In genomic region chr1:52748260-52748659, GRCm38 (mm10) we compare ENCODE assay signal across 8 mouse cellular contexts. TPM values are rescaled to one million over a fixed set of nuclear protein-coding genes. Genes with fewer than 3 reads are reported as not detected.
DNase-seq lines count a peak whose midpoint lies in the region; ATAC-seq and TF ChIP-seq lines count a peak whose summit lies in the region.

No protein-coding gene starts in this region.

- no peaks in the 10 kb centered on the region for H3K27me3 ChIP-seq in hindbrain, embryonic 11.5 days (ENCODE audit: control insufficient read depth, insufficient read depth, low read length)
- H3K27me3 ChIP-seq in hindbrain, embryonic 16.5 days (replicated peaks; ENCODE audit: control insufficient read depth, insufficient read depth, low read length): no peaks in the 10 kb centered on the region
- no peaks in the 10 kb centered on the region for H3K27me3 ChIP-seq in midbrain, postnatal 0 days (ENCODE audit: insufficient read depth, low read length)

- no peaks in the 10 kb centered on the region for H3K36me3 ChIP-seq in hindbrain, embryonic 11.5 days (ENCODE audit: control insufficient read depth, insufficient read depth, low read length)
- H3K36me3 ChIP-seq in hindbrain, embryonic 16.5 days (ENCODE audit: control insufficient read depth, insufficient read depth, low read length): no peaks in the 10 kb centered on the region
- no peaks in the 10 kb centered on the region for H3K36me3 ChIP-seq in midbrain, postnatal 0 days (ENCODE audit: insufficient read depth, low read length)

- no peaks in the 10 kb centered on the region for H3K4me1 ChIP-seq in hindbrain, embryonic 11.5 days (replicated peaks; ENCODE audit: control insufficient read depth, insufficient read depth, low read length)
- H3K4me1 ChIP-seq in hindbrain, embryonic 16.5 days (ENCODE audit: control insufficient read depth, insufficient read depth, low read depth, low read length): no peaks in the 10 kb centered on the region
- H3K4me1 ChIP-seq in midbrain, postnatal 0 days (ENCODE audit: insufficient read depth, low read length): no peaks in the 10 kb centered on the region

- peak; percentile 86 for TF ChIP-seq CTCF in midbrain, postnatal 0 days (IDR thresholded peaks at IDR 0.05)

- no peak overlapping the region for H3K4me3 ChIP-seq in hindbrain, embryonic 11.5 days (ENCODE audit: low read depth, low read length)
- H3K4me3 ChIP-seq in hindbrain, embryonic 16.5 days (ENCODE audit: low read length): no peak overlapping the region
- no peak overlapping the region for H3K4me3 ChIP-seq in midbrain, postnatal 0 days (ENCODE audit: low read depth, low read length)

- 27% methylated on average over 3 of the region's 3 CpGs for WGBS in hindbrain, embryonic 11.5 days
- 29% methylated on average over 3 of the region's 3 CpGs for WGBS in hindbrain, embryonic 16.5 days
- WGBS in midbrain, postnatal 0 days: 22% methylated on average over 3 of the region's 3 CpGs

- no peak overlapping the region for H3K9ac ChIP-seq in hindbrain, embryonic 11.5 days (ENCODE audit: low read depth, low read length)
- H3K9ac ChIP-seq in hindbrain, embryonic 16.5 days (ENCODE audit: low read depth, low read length): no peak overlapping the region
- no peak overlapping the region for H3K9ac ChIP-seq in midbrain, postnatal 0 days (replicated peaks; ENCODE audit: low read length, poor library complexity, severe bottlenecking)

- no peak for ATAC-seq in hindbrain, embryonic 11.5 days (ENCODE audit: low FRiP score)
- ATAC-seq in hindbrain, embryonic 16.5 days: no peak
- ATAC-seq in midbrain, postnatal 0 days (ENCODE audit: low FRiP score): no peak

- H3K4me2 ChIP-seq in hindbrain, embryonic 11.5 days (replicated peaks; ENCODE audit: low read depth, low read length): no peak overlapping the region
- no peak overlapping the region for H3K4me2 ChIP-seq in hindbrain, embryonic 16.5 days (ENCODE audit: low read length)
- H3K4me2 ChIP-seq in midbrain, postnatal 0 days (ENCODE audit: low read depth, low read length, poor library complexity, severe bottlenecking): no peak overlapping the region

- no peaks in the 10 kb centered on the region for H3K9me3 ChIP-seq in hindbrain, embryonic 11.5 days (ENCODE audit: control insufficient read depth, low read length)
- no peaks in the 10 kb centered on the region for H3K9me3 ChIP-seq in hindbrain, embryonic 16.5 days (ENCODE audit: control insufficient read depth, low read length)
- no peaks in the 10 kb centered on the region for H3K9me3 ChIP-seq in midbrain, postnatal 0 days (ENCODE audit: low read length)

- no peak overlapping the region for H3K27ac ChIP-seq in hindbrain, embryonic 11.5 days (ENCODE audit: low read depth, low read length)
- no peak overlapping the region for H3K27ac ChIP-seq in hindbrain, embryonic 16.5 days (ENCODE audit: low read depth, low read length)
- no peak overlapping the region for H3K27ac ChIP-seq in midbrain, postnatal 0 days (ENCODE audit: low read depth, low read length)

- DNase-seq in hindbrain, embryonic 11.5 days (ENCODE audit: low spot score): peak; percentile 81
- peak; percentile 63 for DNase-seq in ES-CJ7 (ENCODE audit: low read depth, low spot score)
- DNase-seq in c-Kit-positive CD71-positive TER-119-positive erythroid progenitor cells, embryonic 14.5 days (ENCODE audit: low spot score): peak; percentile 30
- DNase-seq in frontal cortex, postnatal 10 days (ENCODE audit: low spot score in 2 of 2): peak; percentile 21 to 53
- peak; percentile 62 to 86 for DNase-seq in layer of hippocampus, postnatal 25 days (ENCODE audit: extremely low spot score in 1 of 2, low spot score in 1 of 2)
- DNase-seq in midbrain, postnatal 0 days (ENCODE audit: low spot score): peak; percentile 72
- DNase-seq in thymus, adult 18-20 months: peak; percentile 12 to 26

RNA-seq across cellular contexts. Expression of gene Mfsd6, which starts 21.0 kb away (rescaled TPM):
- polyA plus RNA-seq in hindbrain, embryonic 11.5 days (2014; fragmentation: Nextera tagmentation; extraction: Ambion mirVana): 5.0 and 6.6 TPM in 2 replicates
- polyA plus RNA-seq in hindbrain, embryonic 16.5 days (2015; fragmentation: Nextera tagmentation; extraction: Ambion mirVana): 11.7 and 12.6 TPM in 2 replicates
- total RNA-seq in layer of hippocampus, postnatal 25 days (2021): 10 to 100 TPM; 71.1 to 75.3 TPM
- total RNA-seq in midbrain, postnatal 0 days (2014; rRNA removed): 54.7 and 59.5 TPM in 2 replicates
- polyA plus RNA-seq in midbrain, postnatal 0 days (2015; fragmentation: Nextera tagmentation; extraction: Ambion mirVana): 10.6 and 11.2 TPM in 2 replicates

Comparison
In these comparisons a context has a peak if more than half of its experiments do, and no peak if none do; other contexts are left out.
1. DNase-seq: peak in every context shown above with its lines; median percentile 81 in hindbrain, embryonic 11.5 days; 74 in layer of hippocampus, postnatal 25 days; 72 in midbrain, postnatal 0 days; 63 in ES-CJ7; 37 in frontal cortex, postnatal 10 days; 30 in c-Kit-positive CD71-positive TER-119-positive erythroid progenitor cells, embryonic 14.5 days; 19 in thymus, adult 18-20 months.